14 mouse cellular contexts compared by ENCODE assay signal in the genomic region with DNA sequence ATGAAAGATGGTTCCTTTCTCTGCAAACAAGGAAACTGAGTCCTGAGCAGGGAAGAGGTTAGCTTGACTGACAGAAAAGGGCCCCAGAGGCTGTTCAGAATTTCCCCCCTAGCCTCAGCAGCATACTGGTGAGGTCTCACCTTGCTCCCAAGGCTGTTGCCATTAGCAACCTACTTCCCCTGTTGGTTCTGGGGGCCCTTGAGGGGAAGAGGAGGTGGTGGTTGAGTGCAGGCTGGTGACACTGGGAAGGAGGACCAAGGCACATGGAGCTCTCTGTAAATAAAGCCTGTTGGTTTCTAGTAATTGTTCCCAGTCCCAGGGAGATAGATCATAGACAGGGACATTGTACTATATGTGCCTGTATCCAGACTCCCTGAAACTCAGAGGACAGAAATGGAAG. TPM values are rescaled to one million over a fixed set of nuclear protein-coding genes. Genes with fewer than 3 reads are reported as not detected.
A peak's percentile ranks its signal among the peaks of the same experiment; 100 is the strongest.
DNase-seq lines count a peak whose midpoint lies in the region; ATAC-seq and TF ChIP-seq lines count a peak whose summit lies in the region.
"Had no signal": no experiment of that assay in that cellular context is flagged by ENCODE, and none has a peak within 500 bp of the region (broad histone marks: within the 10 kb centered on the region; RNA-seq: fewer than 3 reads in every experiment).

No protein-coding gene starts in this region.

- no peak overlapping the region for H3K27ac ChIP-seq in heart, embryonic 13.5 days (replicated peaks)
- H3K27ac ChIP-seq in midbrain, embryonic 13.5 days: peak overlapping the region; percentile 52; the same call in 1 of the 2 replicates
- no peak overlapping the region for H3K27ac ChIP-seq in midbrain, embryonic 16.5 days (ENCODE audit: low read length)
- H3K27ac ChIP-seq in embryonic facial prominence, embryonic 10.5 days (replicated peaks): 0 out of 2 replicates have a peak overlapping the region, but pooled peaks have one; percentile 14
- H3K27ac ChIP-seq in midbrain, postnatal 0 days (ENCODE audit: low read depth, low read length): peak overlapping the region; percentile 14; the same call in 1 of the 2 replicates

- no peaks in the 10 kb centered on the region for H3K9me3 ChIP-seq in heart, embryonic 13.5 days
- H3K9me3 ChIP-seq in midbrain, embryonic 13.5 days: no peaks in the 10 kb centered on the region
- H3K9me3 ChIP-seq in midbrain, embryonic 16.5 days (replicated peaks; ENCODE audit: control insufficient read depth, low read length, poor library complexity, severe bottlenecking): no peaks in the 10 kb centered on the region
- no peaks in the 10 kb centered on the region for H3K9me3 ChIP-seq in embryonic facial prominence, embryonic 10.5 days
- no peaks in the 10 kb centered on the region for H3K9me3 ChIP-seq in midbrain, postnatal 0 days (ENCODE audit: low read length)

- H3K4me2 ChIP-seq in heart, embryonic 13.5 days: no peak overlapping the region
- peak overlapping the region; percentile 15 for H3K4me2 ChIP-seq in midbrain, embryonic 13.5 days (replicated peaks)
- H3K4me2 ChIP-seq in midbrain, embryonic 16.5 days (ENCODE audit: low read length): no peak overlapping the region
- no peak overlapping the region for H3K4me2 ChIP-seq in midbrain, postnatal 0 days (ENCODE audit: low read depth, low read length, poor library complexity, severe bottlenecking)
- H3K4me2 ChIP-seq: heart, embryonic 11.5 days had no signal

- H3K27me3 ChIP-seq in heart, embryonic 13.5 days (replicated peaks): no peaks in the 10 kb centered on the region
- H3K27me3 ChIP-seq in midbrain, embryonic 13.5 days: no peaks in the 10 kb centered on the region
- H3K27me3 ChIP-seq in midbrain, embryonic 16.5 days (ENCODE audit: control insufficient read depth, insufficient read depth, low read depth, low read length): no peaks in the 10 kb centered on the region
- H3K27me3 ChIP-seq in embryonic facial prominence, embryonic 10.5 days (replicated peaks; ENCODE audit: low read depth, poor library complexity, severe bottlenecking): no peaks in the 10 kb centered on the region
- H3K27me3 ChIP-seq in midbrain, postnatal 0 days (ENCODE audit: insufficient read depth, low read length): no peaks in the 10 kb centered on the region

- no peak for DNase-seq in heart, adult 9 months (ENCODE audit: low spot score in 2 of 2)
- DNase-seq in embryonic facial prominence, embryonic 10.5 days (ENCODE audit: low spot score): no peak
- no peak for DNase-seq in midbrain, postnatal 0 days (ENCODE audit: low spot score)
- no peak for DNase-seq in frontal cortex, postnatal 25 days (ENCODE audit: low spot score in 2 of 2)
- DNase-seq: adrenal gland, postnatal 25 days; embryo, embryonic 11 days; gastrocnemius, postnatal 14 days; kidney, postnatal 25 days; retina, postnatal 1 day had no signal

- H3K36me3 ChIP-seq in heart, embryonic 13.5 days: peaks cover 8% of the 10 kb centered on the region; the same call in 1 of the 2 replicates
- H3K36me3 ChIP-seq in midbrain, embryonic 13.5 days: peaks cover 6% of the 10 kb centered on the region; the same call in 1 of the 2 replicates
- H3K36me3 ChIP-seq in midbrain, embryonic 16.5 days (ENCODE audit: control insufficient read depth, insufficient read depth, low read length): no peaks in the 10 kb centered on the region
- peaks cover 92% of the 10 kb centered on the region for H3K36me3 ChIP-seq in embryonic facial prominence, embryonic 10.5 days (replicated peaks)
- H3K36me3 ChIP-seq in midbrain, postnatal 0 days (ENCODE audit: insufficient read depth, low read length): no peaks in the 10 kb centered on the region

- no peak for ATAC-seq in heart, embryonic 13.5 days (ENCODE audit: extremely low read depth, insufficient number of reproducible peaks, low FRiP score, low TSS enrichment)
- no peak for ATAC-seq in midbrain, embryonic 13.5 days
- no peak for ATAC-seq in midbrain, embryonic 16.5 days
- no peak for ATAC-seq in midbrain, postnatal 0 days (ENCODE audit: low FRiP score)
- ATAC-seq: lung, postnatal 0 days had no signal

- H3K4me3 ChIP-seq in heart, embryonic 13.5 days: no peak overlapping the region
- no peak overlapping the region for H3K4me3 ChIP-seq in midbrain, embryonic 13.5 days (replicated peaks)
- no peak overlapping the region for H3K4me3 ChIP-seq in midbrain, embryonic 16.5 days (ENCODE audit: low read depth, low read length)
- H3K4me3 ChIP-seq in embryonic facial prominence, embryonic 10.5 days: no peak overlapping the region
- no peak overlapping the region for H3K4me3 ChIP-seq in midbrain, postnatal 0 days (ENCODE audit: low read depth, low read length)

- H3K9ac ChIP-seq in heart, embryonic 13.5 days: peak overlapping the region; percentile 57
- H3K9ac ChIP-seq in midbrain, embryonic 13.5 days (replicated peaks): 0 out of 2 replicates have a peak overlapping the region, but pooled peaks have one; percentile 48
- H3K9ac ChIP-seq in midbrain, embryonic 16.5 days (ENCODE audit: low read depth, low read length): no peak overlapping the region
- H3K9ac ChIP-seq in midbrain, postnatal 0 days (replicated peaks; ENCODE audit: low read length, poor library complexity, severe bottlenecking): 0 out of 2 replicates have a peak overlapping the region, but pooled peaks have one; percentile 33

- peaks cover 97% of the 10 kb centered on the region for H3K4me1 ChIP-seq in heart, embryonic 13.5 days
- peaks cover 98% of the 10 kb centered on the region for H3K4me1 ChIP-seq in midbrain, embryonic 13.5 days (replicated peaks)
- peaks cover 74% of the 10 kb centered on the region for H3K4me1 ChIP-seq in midbrain, embryonic 16.5 days (ENCODE audit: control insufficient read depth, insufficient read depth, low read length)
- H3K4me1 ChIP-seq in embryonic facial prominence, embryonic 10.5 days: peaks cover 91% of the 10 kb centered on the region
- H3K4me1 ChIP-seq in midbrain, postnatal 0 days (ENCODE audit: insufficient read depth, low read length): peaks cover 34% of the 10 kb centered on the region

- no peak for TF ChIP-seq CTCF in midbrain, postnatal 0 days (IDR thresholded peaks at IDR 0.05)

RNA-seq across cellular contexts. Expression of gene Ssbp3, which starts 31.0 kb away (rescaled TPM):
- polyA plus RNA-seq in heart, embryonic 13.5 days (2015; fragmentation: Nextera tagmentation; extraction: Ambion mirVana): 59.8 and 61.9 TPM in 2 replicates
- polyA plus RNA-seq in midbrain, embryonic 13.5 days (2015; fragmentation: Nextera tagmentation; extraction: Ambion mirVana): 192 and 229 TPM in 2 replicates
- polyA plus RNA-seq in midbrain, embryonic 16.5 days (2015; fragmentation: Nextera tagmentation; extraction: Ambion mirVana): 129 and 164 TPM in 2 replicates
- polyA plus RNA-seq in embryonic facial prominence, embryonic 10.5 days (2016; fragmentation: Nextera tagmentation; extraction: Ambion mirVana): 147 TPM in 2 replicates
- 172 and 176 TPM in 2 replicates for total RNA-seq in midbrain, postnatal 0 days (2014; rRNA removed)
- 110 and 126 TPM in 2 replicates for polyA plus RNA-seq in midbrain, postnatal 0 days (2015; fragmentation: Nextera tagmentation; extraction: Ambion mirVana)

Comparison
In these comparisons a context has a peak if more than half of its experiments do, and no peak if none do; other contexts are left out.
1. H3K27ac ChIP-seq: peak in midbrain, embryonic 13.5 days (single experiment), embryonic facial prominence, embryonic 10.5 days (single experiment) and midbrain, postnatal 0 days (single experiment); none in heart, embryonic 13.5 days (single experiment) and midbrain, embryonic 16.5 days (single experiment).